Mouse (Mus musculus) MEL (cell line): Measurements from ENCODE around the gene Sin3b.
A peak's percentile ranks its signal among the peaks of the same experiment; 100 is the strongest.

ENCODE experiments used
- CTCF ChIP-seq, 3 experiments: IDR thresholded peaks in 2 of 3; conservative IDR thresholded peaks in 1 of 3; 2 replicates each; pipeline ENCODE4 v1.5.1; 2011 to 2012; ENCODE audit warnings: low read length in 3 of 3, low read depth in 2 of 3, mild to moderate bottlenecking in 2 of 3, improper control_type of control experiment in 1 of 3, inconsistent platforms in 1 of 3, mixed read lengths in 1 of 3, moderate library complexity in 1 of 3; ENCODE audit not compliant: control insufficient read depth in 1 of 3, insufficient read depth in 1 of 3, poor library complexity in 1 of 3, severe bottlenecking in 1 of 3
- MAFK ChIP-seq: IDR thresholded peaks from 2 replicates; pipeline ENCODE4 v1.6.1; 2011; ENCODE audit warnings: low read depth, mild to moderate bottlenecking, low read length, improper control_type of control experiment, borderline replicate concordance
- ZMIZ1 ChIP-seq: IDR thresholded peaks from 2 replicates; pipeline ENCODE4 v1.6.1; 2012; ENCODE audit warnings: low read depth, mild to moderate bottlenecking, inconsistent platforms, low read length, improper control_type of control experiment, moderate library complexity

DNA sequence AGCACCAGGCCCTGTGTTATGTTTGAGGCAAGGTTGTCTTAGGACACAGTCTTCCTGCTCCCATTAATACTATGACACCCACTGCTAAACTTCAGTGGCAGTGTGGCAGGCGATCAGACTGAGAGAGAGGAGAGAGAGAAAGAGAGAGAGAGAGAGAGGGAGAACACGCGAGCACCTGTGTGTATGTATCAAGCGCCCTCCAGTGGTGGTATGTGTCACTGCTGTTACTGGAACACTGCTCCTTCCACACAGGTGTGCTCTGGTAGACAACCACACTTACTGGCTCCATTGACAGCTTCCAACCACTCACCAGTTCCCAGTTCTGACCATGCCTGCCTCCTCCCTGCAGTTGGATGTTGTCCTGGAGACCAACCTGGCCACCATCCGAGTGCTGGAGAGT, 23.0 kb downstream of the Sin3b start:
- peak; percentile 79 to 87 (median 81) for TF ChIP-seq CTCF (IDR thresholded peaks at IDR 0.05 in 2 of 3, conservative IDR thresholded peaks at IDR 0.05 in 1 of 3; ENCODE audit: control insufficient read depth in 1 of 3, insufficient read depth in 1 of 3, low read depth in 2 of 3, low read length in 3 of 3, poor library complexity in 1 of 3, severe bottlenecking in 1 of 3)
- TF ChIP-seq MAFK: no peak
- TF ChIP-seq ZMIZ1: no peak
